Mouse (Mus musculus) left cerebral cortex, adult 11 months (tissue): Measurements from ENCODE around the gene Ebf1.
A peak's percentile ranks its signal among the peaks of the same experiment; 100 is the strongest.

Experiments
- DNase-seq: peaks from one replicate; pipeline ENCODE4 v3.0.0; 2022; ENCODE audit warnings: low spot score

The Ebf1 gene

GRCm38 (mm10) chr11:44784255-44785029 lies 167.3 kb downstream of the Ebf1 start:
- DNase-seq, result no peak

DNA sequence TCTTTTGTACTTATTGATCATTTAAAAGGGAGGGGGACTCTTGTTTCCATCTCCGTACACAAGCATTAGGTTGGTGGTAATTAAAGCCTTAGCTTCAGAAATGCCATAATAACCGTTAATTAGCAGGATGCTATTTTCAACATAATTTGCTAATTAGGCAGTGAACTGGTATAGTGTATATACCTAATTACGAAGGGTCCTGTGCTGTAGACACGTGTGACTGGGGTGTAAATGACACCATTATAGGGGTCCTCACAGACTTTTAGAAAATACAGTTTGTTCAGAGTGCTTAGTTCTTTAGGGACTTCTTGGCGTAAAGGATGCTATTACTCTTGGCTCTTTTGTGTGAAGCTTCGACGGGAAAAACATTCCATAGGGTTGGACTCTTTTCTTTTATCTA lies 167.9 kb downstream of the Ebf1 start:
- DNase-seq, result no peak

GRCm38 (mm10) chr11:44785479-44785878 lies 168.4 kb downstream of the Ebf1 start:
- no peak for DNase-seq

DNA sequence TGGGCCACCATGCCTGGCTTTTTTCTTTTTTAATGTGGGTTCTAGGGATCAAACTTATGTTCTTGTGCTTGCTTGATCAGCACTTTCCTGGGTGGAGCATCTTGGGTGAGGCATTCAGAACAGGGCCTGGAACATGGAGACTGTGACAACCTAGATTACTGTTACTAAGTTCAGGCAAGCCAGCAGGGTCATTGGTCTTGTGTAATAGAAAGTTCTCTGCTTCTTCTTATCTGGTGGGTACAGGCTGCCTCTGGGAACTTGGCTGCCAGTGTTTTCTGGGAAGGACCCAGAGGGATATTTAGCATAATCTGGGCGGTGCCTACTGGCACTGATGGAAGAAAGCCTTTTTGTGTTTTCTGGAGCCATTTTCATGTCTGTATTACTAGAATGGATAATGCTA lies 170.9 kb downstream of the Ebf1 start:
- no peak for DNase-seq

DNA sequence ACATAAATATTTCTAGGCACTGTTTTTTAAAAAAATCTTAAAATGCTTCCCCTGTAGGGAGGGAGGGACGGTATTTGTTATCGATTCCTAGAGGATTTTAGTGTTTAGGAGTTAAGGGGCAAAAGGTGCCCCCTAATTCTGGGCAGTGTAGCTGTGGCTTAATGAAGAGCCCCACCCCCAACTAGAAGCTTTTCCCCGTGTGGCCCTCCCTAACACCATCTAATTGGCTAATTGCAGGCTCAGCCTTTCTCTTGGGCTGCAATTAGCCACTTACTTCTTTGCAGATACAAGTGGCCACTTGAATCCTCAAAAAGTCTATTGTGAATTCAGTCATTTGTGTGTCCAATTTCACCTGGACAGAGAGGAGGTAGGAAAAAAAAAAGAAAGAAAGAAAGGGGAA lies 175.7 kb downstream of the Ebf1 start:
- no peak for DNase-seq

DNA sequence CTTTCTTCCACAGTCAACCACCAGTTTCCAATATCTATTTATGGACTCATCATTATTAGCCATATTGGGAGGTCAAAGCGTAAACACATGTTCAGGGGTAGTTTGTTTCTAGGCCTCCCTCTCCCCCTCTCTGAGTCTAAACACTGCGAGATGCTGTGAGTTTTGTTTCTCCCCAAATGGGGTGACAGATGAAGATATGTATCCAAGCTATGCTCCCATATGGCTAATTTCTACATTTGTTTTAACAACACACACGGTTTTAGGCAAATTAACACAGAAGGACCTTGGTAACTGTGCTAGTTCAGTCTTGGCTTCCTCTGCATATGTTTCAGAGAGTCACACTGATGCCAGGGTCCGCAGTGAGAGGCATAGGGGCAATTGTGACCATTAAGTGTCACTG lies 177.8 kb downstream of the Ebf1 start:
- DNase-seq, result no peak

GRCm38 (mm10) chr11:44795767-44796166 lies 178.7 kb downstream of the Ebf1 start:
- no peak for DNase-seq

- DNase-seq, result no peak
Observed at GRCm38 (mm10) chr11:44798270-44798669, 181.2 kb downstream of the Ebf1 start.

DNA sequence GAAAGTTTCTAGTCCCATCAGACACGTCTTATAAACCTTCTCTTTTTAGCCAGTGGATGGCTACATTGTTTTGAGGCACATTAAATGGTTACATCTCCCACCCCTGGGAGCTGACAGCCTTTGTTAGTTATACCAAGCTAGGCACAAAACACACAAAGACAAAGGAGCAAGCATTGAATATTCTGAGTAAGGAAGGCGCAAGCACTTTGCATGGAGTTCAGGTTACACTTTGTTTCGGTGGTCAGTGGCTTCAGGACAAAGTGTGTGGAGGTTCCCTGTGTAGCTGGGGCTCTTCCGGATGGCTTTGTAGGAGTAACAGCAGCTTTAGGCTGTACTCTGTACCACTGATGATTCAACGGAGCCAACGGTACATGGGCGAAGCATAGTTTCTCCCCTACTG lies 186.9 kb downstream of the Ebf1 start:
- no peak for DNase-seq

DNA sequence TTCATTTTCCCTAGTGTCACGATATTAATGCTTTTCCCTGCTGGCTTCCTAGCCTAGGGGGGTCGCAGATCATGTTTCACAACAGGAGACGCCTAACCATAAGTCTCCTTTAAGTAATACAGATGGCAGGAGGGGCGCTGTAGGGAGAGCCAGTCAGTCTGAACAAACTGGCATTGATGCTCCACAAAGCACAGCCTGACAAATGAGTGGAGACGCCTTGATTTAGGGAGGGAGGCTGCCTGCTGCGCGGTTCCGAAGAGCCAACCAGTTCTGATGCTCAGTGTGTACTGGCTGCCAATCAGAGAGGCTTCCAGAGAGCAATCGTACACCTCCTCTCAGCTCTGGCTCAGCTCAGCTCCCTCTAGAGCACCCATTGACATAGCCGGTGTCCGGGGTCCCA lies 189.5 kb downstream of the Ebf1 start:
- peak; percentile 5 for DNase-seq

DNA sequence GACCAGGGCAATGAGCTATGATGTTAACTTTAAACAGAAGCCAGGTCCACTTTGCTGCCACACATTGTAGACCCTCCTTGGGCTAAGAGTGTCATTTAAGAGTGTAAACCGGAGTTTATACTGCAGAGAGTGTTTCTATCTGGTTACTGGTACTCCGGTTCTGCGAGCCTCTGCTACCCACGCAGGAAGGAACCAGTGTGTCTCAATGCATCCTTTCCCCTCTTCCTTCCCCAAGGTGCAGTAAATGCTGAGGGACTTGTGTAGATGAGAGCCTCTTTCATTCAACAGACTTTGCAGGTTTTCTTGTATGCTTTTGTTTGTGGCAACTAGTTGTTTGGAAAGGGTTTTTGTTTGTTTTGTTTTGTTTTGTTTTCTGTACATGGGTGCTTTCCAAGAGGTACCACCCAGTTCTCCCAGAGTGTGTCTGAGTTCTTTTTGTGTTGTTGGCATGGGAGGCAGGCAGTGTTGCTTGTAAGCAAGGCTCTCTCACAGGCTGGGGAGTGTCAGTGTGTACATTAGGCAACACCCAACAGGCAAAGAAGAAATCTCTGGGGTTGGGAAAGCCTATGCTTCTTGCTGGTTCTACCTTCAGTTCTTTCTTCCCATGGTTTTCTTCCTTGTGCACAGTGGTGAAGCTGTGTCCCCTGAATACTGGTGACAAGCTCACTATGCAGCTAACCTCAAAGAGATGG lies 191.9 kb downstream of the Ebf1 start:
- DNase-seq, result no peak

GRCm38 (mm10) chr11:44811007-44811406 lies 193.9 kb downstream of the Ebf1 start:
- DNase-seq, result no peak

DNA sequence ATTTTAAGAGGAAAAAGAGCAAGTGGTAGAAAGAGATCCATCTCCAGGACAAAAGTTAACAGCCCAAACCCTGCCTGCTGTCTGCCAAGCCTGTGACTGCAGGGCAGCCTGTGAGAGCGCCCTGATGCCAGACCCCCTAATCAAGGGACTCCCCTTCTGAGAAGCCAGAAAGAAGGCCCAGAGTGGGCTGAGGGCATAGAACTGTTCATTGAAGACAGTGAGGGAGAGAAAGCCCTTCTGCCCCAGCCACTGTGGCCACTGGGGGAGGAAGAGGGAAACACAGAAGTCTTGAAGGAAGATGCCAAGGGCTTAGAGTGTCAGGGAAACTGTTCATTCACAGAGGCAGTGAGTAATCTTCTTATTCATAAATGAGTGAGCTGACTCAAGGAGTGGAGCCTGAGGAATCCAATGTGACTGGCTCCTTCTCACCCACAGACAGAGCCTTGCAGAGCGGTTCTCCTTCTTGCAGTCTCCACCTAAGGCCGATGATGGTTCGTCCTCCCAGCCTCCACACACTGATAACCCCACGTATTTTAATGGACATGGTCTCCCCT lies 195.2 kb downstream of the Ebf1 start:
- DNase-seq, result no peak

GRCm38 (mm10) chr11:44813534-44813933 lies 196.4 kb downstream of the Ebf1 start:
- DNase-seq, result no peak

GRCm38 (mm10) chr11:44814847-44815246 lies 197.7 kb downstream of the Ebf1 start:
- DNase-seq, result no peak

DNA sequence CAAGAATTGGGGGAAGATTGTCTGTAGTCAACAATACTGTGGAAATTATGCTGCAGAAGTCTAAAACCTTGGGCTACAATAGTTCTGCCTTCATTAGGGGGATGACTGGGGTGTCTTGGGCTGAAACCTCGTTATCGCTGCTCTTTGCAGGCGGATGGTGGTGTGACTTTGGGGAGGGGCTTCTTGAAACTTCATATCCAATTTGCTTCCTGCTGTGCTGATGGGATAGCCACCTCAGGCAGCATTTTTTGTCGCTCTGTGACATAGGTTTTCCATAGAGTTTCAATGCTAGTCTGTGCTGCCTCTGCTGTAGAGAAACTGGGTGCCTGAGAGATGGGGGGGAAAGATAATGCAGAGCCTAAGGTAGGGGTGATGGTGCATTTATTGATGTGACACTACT lies 198.9 kb downstream of the Ebf1 start:
- DNase-seq, result no peak

GRCm38 (mm10) chr11:44822312-44822711 lies 205.2 kb downstream of the Ebf1 start:
- DNase-seq, result no peak

GRCm38 (mm10) chr11:44832227-44832939 lies 215.3 kb downstream of the Ebf1 start:
- no peak for DNase-seq

- no peak for DNase-seq
Observed at GRCm38 (mm10) chr11:44832940-44833254, 215.8 kb downstream of the Ebf1 start.

DNA sequence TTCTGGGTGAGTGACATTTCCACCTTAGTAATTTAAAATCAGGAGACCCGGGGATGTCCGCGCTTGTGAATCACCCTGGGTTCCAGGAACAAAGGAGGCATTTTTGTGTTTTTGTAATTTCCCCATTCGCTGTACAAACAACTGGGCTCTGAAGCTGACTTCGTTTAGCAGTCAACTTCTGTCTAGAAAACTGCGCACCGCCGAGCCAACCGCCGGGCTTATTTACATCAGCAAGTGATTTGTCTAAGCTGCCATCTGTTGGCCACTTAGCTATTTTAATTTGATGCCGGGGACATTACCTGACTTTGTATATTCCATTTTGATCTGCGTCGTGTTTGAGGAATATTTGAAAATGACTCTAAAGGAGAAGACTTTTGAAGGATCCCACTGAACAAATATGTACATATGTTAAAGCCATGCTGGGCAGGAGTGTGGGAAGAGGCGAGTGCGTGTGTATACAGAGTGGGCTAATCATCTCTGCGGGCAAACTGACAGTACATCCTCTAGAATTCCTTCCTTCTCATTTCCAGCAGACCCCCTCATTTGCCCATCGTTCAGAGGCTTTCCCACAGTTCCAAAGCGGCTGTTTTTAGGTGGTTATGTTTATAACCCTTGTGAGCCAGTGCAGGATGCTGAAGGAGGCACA lies 216.4 kb downstream of the Ebf1 start:
- DNase-seq, result no peak

DNA sequence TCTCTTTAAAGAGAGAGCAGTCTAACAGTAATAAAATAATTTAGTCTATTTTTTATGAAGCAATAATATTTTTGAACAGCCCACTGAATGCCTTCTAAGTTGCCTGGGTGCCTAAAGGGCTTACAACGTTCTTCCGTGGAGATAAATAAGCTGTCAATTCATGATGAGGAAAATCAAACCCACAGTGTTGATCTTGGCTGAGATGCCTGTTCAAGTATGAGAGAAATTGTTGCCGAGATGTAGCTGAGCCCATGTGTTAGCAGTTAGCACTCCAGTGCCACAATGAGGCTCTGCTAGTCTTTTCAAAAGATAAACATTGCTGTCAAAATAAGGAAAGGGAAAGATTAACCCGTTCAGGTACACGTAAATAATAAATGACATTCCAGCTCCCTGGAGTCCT lies 218.0 kb downstream of the Ebf1 start:
- DNase-seq, result no peak

GRCm38 (mm10) chr11:44837592-44837991 lies 220.5 kb downstream of the Ebf1 start:
- DNase-seq, result no peak
